Mouse (Mus musculus) embryonic facial prominence, embryonic 13.5 days (tissue): Measurements from ENCODE around the gene Spem1. TPM values are rescaled to one million over a fixed set of nuclear protein-coding genes. Genes with fewer than 3 reads are reported as not detected.
A peak's percentile ranks its signal among the peaks of the same experiment; 100 is the strongest.

Experiments used
- ATAC-seq: fragments of 200-750 bp; cut with Nextera tagmentation; 2 replicates; pipeline ENCODE4 v1.8.0; 2017; ENCODE audit warnings: low read depth; ENCODE audit not compliant: insufficient number of reproducible peaks, insufficient read depth, low FRiP score, low TSS enrichment
- H3K27ac ChIP-seq: fragments of 300-500 bp; sonication (generic); 2 replicates; pipeline ENCODE4 v1.5.1; 2015; ENCODE audit warnings: moderate library complexity, mild to moderate bottlenecking, inconsistent platforms
- H3K27me3 ChIP-seq: fragments of 300-500 bp; sonication (generic); 2 replicates; pipeline ENCODE4 v1.6.1; 2015; ENCODE audit warnings: mild to moderate bottlenecking, inconsistent platforms
- H3K36me3 ChIP-seq: fragments of 300-500 bp; sonication (generic); 2 replicates; pipeline ENCODE4 v1.6.1; 2015; ENCODE audit warnings: mild to moderate bottlenecking, inconsistent platforms
- H3K4me1 ChIP-seq: fragments of 300-500 bp; sonication (generic); 2 replicates; pipeline ENCODE4 v1.6.1; 2015; ENCODE audit warnings: inconsistent platforms
- H3K4me2 ChIP-seq: fragments of 300-500 bp; sonication (generic); 2 replicates; pipeline ENCODE4 v1.6.1; 2015; ENCODE audit warnings: moderate library complexity, mild to moderate bottlenecking, inconsistent platforms
- H3K4me3 ChIP-seq: fragments of 300-500 bp; sonication (generic); 2 replicates; pipeline ENCODE4 v1.5.1; 2015; ENCODE audit warnings: mild to moderate bottlenecking, inconsistent platforms
- H3K9ac ChIP-seq: fragments of 300-500 bp; sonication (generic); 2 replicates; pipeline ENCODE4 v1.6.1; 2015; ENCODE audit warnings: mild to moderate bottlenecking, inconsistent platforms
- H3K9me3 ChIP-seq: fragments of 300-500 bp; sonication (generic); 2 replicates; pipeline ENCODE4 v1.6.1; 2016; ENCODE audit warnings: inconsistent platforms
- WGBS: fragments of 180-500 bp; shearing (Covaris S2); methylation state at CpG from one replicate; pipeline ENCODE4 v1.1.7; 2015; ENCODE audit warnings: mixed read lengths; 5-methylcytosine and 5-hydroxymethylcytosine counted together
- polyA plus RNA-seq: library from polyadenylated mRNA; unstranded; fragments of >200 nt; fragmentation: Nextera tagmentation; extraction: Ambion mirVana; gene quantifications from 2 replicates; pipeline ENCODE4 v1.2.1, GENCODE M21; 2015

Spem1 gene
- polyA plus RNA-seq, 1 experiment from 2014 or later, result not detected

GRCm38 (mm10) chr11:69777504-69778257, 44.3 kb downstream of the Spem1 start:
- WGBS, result 67% methylated on average over 26 of the region's 26 CpGs
- 0 out of 2 replicates have a peak, but pooled peaks have one; percentile 33 for ATAC-seq
- peaks cover 42% of the 10 kb centered on the region for H3K36me3 ChIP-seq
- no peaks in the 10 kb centered on the region for H3K9me3 ChIP-seq
- H3K4me2 ChIP-seq, result 0 out of 2 replicates have a peak overlapping the region, but pooled peaks have one; percentile 9
- no peak overlapping the region for H3K27ac ChIP-seq
- peaks cover 23% of the 10 kb centered on the region; the same call in 1 of the 2 replicates for H3K27me3 ChIP-seq
- H3K4me1 ChIP-seq, result peaks cover 20% of the 10 kb centered on the region
- no peak overlapping the region for H3K9ac ChIP-seq
- no peak overlapping the region for H3K4me3 ChIP-seq

DNA sequence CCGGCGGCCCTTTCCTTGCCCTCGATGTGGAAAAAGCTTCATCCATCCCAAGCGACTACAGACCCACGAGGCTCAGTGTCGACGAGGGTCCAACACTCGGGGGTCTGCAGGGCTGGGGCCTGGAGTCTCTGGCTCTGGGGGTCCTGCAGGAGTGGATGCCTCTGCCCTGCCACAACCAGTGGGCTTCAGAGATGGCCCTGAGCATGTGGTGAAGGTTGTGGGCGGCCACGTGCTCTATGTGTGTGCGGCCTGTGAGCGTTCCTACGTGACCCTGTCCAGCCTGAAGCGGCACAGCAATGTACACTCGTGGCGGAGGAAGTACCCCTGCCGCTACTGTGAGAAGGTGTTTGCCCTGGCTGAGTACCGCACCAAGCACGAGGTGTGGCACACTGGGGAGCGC, 45.5 kb downstream of the Spem1 start:
- 85% methylated on average over 20 of the region's 20 CpGs for WGBS
- Histone ChIP-seq H3K27ac (no peak overlapping the region), H3K4me3 (no peak overlapping the region), H3K9me3 (no peaks in the 10 kb centered on the region), H3K36me3 (peaks cover 42% of the 10 kb centered on the region), H3K27me3 (peaks cover 16% of the 10 kb centered on the region; the same call in 1 of the 2 replicates), H3K4me2 (no peak overlapping the region), H3K9ac (0 out of 2 replicates have a peak overlapping the region, but pooled peaks have one; percentile 3), H3K4me1 (peaks cover 20% of the 10 kb centered on the region)
- ATAC-seq, result no peak

- Histone ChIP-seq H3K27ac (no peak overlapping the region), H3K4me2 (no peak overlapping the region), H3K27me3 (peaks cover 16% of the 10 kb centered on the region; the same call in 1 of the 2 replicates), H3K9me3 (no peaks in the 10 kb centered on the region), H3K36me3 (peaks cover 46% of the 10 kb centered on the region), H3K9ac (no peak overlapping the region), H3K4me3 (no peak overlapping the region), H3K4me1 (peaks cover 20% of the 10 kb centered on the region)
- no peak for ATAC-seq
- WGBS, result 76% methylated on average over 10 of the region's 10 CpGs
These were observed 46.3 kb downstream of the Spem1 start for GRCm38 (mm10) chr11:69775716-69776115.

DNA sequence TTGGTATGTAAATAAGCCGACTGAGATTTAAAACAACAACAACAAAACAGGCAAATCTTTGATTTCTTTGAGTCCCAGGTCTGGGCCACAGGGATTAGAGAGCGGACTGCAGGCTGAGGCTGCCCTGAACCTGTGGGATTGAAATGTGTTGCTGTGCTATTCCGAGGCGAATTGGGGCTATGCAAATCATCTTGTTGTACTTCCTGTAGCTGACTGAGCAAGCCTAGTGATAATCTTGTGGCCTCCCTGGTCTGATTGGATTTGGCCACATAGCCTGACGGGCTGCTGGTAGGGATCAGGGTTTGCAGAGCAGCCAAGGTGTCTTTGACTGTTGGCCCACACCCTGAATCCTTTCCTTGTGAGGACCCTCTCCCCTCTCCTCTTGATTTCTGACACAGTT, 47.0 kb downstream of the Spem1 start:
- ATAC-seq, result no peak
- Histone ChIP-seq H3K4me2 (no peak overlapping the region), H3K4me1 (peaks cover 20% of the 10 kb centered on the region), H3K36me3 (peaks cover 48% of the 10 kb centered on the region), H3K27me3 (peaks cover 16% of the 10 kb centered on the region; the same call in 1 of the 2 replicates), H3K27ac (no peak overlapping the region), H3K4me3 (no peak overlapping the region), H3K9me3 (no peaks in the 10 kb centered on the region), H3K9ac (no peak overlapping the region)
- 55% methylated on average over 5 of the region's 5 CpGs for WGBS

Other genes with a start within 250 kb of the Spem1 start
- gene Wrap53, start 241.9 kb downstream of the Spem1 start, polyA plus RNA-seq, result 26.9 TPM in 2 replicates
- gene Trp53, start 241.8 kb downstream of the Spem1 start, polyA plus RNA-seq, result 160 and 186 TPM in 2 replicates
- gene Atp1b2, start 216.2 kb downstream of the Spem1 start, polyA plus RNA-seq, result 7.9 and 8.3 TPM in 2 replicates
- 0.50 TPM in 1 of 2 replicates, not detected in the other for gene Shbg, start 204.3 kb downstream of the Spem1 start, polyA plus RNA-seq
- gene Sat2, start 200.2 kb downstream of the Spem1 start, polyA plus RNA-seq, result 23.8 and 28.2 TPM in 2 replicates
- 36.6 and 44.1 TPM in 2 replicates for gene Fxr2, start 189.2 kb downstream of the Spem1 start, polyA plus RNA-seq
- 0.41 and 0.63 TPM in 2 replicates for gene Sox15, start 166.9 kb downstream of the Spem1 start, polyA plus RNA-seq
- 54.3 and 74.9 TPM in 2 replicates for gene Mpdu1, start 159.5 kb downstream of the Spem1 start, polyA plus RNA-seq
- 11.4 and 11.9 TPM in 2 replicates for gene Cd68, start 156.0 kb downstream of the Spem1 start, polyA plus RNA-seq
- gene Eif4a1, start 149.8 kb downstream of the Spem1 start, polyA plus RNA-seq, result 514 and 625 TPM in 2 replicates
- 119 and 122 TPM in 2 replicates for gene Senp3, start 140.1 kb downstream of the Spem1 start, polyA plus RNA-seq
- gene Tnfsf13, start 136.4 kb downstream of the Spem1 start, polyA plus RNA-seq, result 0.21 and 0.39 TPM in 2 replicates
- gene Tnfsf12, start 126.3 kb downstream of the Spem1 start, polyA plus RNA-seq, result 5.7 and 6.4 TPM in 2 replicates
- gene Tnfsfm13, start 126.1 kb downstream of the Spem1 start, polyA plus RNA-seq, result 2.8 and 3.8 TPM in 2 replicates
- gene Polr2a, start 63.5 kb downstream of the Spem1 start, polyA plus RNA-seq, result 27.3 and 31.3 TPM in 2 replicates
- gene Slc35g3, start 60.2 kb downstream of the Spem1 start, polyA plus RNA-seq, result not detected in 2 replicates
- gene Zbtb4, start 56.3 kb downstream of the Spem1 start, polyA plus RNA-seq, result 3.5 and 4.8 TPM in 2 replicates
- 5.4 and 5.7 TPM in 2 replicates for gene Chrnb1, start 26.2 kb downstream of the Spem1 start, polyA plus RNA-seq
- 3.6 TPM in 2 replicates for gene Fgf11, start 20.3 kb downstream of the Spem1 start, polyA plus RNA-seq
- gene Tmem102, start 16.6 kb downstream of the Spem1 start, polyA plus RNA-seq, result 4.0 and 4.7 TPM in 2 replicates
- not detected in 2 replicates for gene Gm39566, start 6.9 kb downstream of the Spem1 start, polyA plus RNA-seq
- gene Spem2, start 3.7 kb downstream of the Spem1 start, polyA plus RNA-seq, result not detected in 2 replicates
- 14.1 and 15.2 TPM in 2 replicates for gene Nlgn2, start 15.6 kb upstream of the Spem1 start, polyA plus RNA-seq
- 358 and 423 TPM in 2 replicates for gene Tmem256, start 16.3 kb upstream of the Spem1 start, polyA plus RNA-seq
- gene Plscr3, start 24.2 kb upstream of the Spem1 start, polyA plus RNA-seq, result 145 and 154 TPM in 2 replicates
- 4.9 and 5.3 TPM in 2 replicates for gene Tnk1, start 36.5 kb upstream of the Spem1 start, polyA plus RNA-seq
- gene Tmem95, start 55.8 kb upstream of the Spem1 start, polyA plus RNA-seq, result not detected in 2 replicates
- 3.8 and 4.4 TPM in 2 replicates for gene Kctd11, start 59.2 kb upstream of the Spem1 start, polyA plus RNA-seq
- 0.74 and 1.6 TPM in 2 replicates for gene Acap1, start 73.4 kb upstream of the Spem1 start, polyA plus RNA-seq
- 14.8 and 15.6 TPM in 2 replicates for gene 2810408A11Rik, start 78.8 kb upstream of the Spem1 start, polyA plus RNA-seq
- gene Neurl4, start 78.9 kb upstream of the Spem1 start, polyA plus RNA-seq, result 12.3 and 12.6 TPM in 2 replicates
- gene Gps2, start 91.7 kb upstream of the Spem1 start, polyA plus RNA-seq, result 79.5 and 85.5 TPM in 2 replicates
- 1,558 and 1,689 TPM in 2 replicates for gene Eif5a, start 99.8 kb upstream of the Spem1 start, polyA plus RNA-seq
- 7.5 and 10.2 TPM in 2 replicates for gene Ybx2, start 113.6 kb upstream of the Spem1 start, polyA plus RNA-seq
- gene Slc2a4, start 126.0 kb upstream of the Spem1 start, polyA plus RNA-seq, result 33.3 and 33.5 TPM in 2 replicates
- 30.3 and 34.9 TPM in 2 replicates for gene Cldn7, start 142.6 kb upstream of the Spem1 start, polyA plus RNA-seq
- gene Ctdnep1, start 159.0 kb upstream of the Spem1 start, polyA plus RNA-seq, result 30.0 and 30.9 TPM in 2 replicates
- gene Elp5, start 160.3 kb upstream of the Spem1 start, polyA plus RNA-seq, result 125 and 127 TPM in 2 replicates
- gene Gabarap, start 169.0 kb upstream of the Spem1 start, polyA plus RNA-seq, result 511 and 542 TPM in 2 replicates
- 87.8 and 93.3 TPM in 2 replicates for gene Phf23, start 173.6 kb upstream of the Spem1 start, polyA plus RNA-seq
- 55.0 and 56.8 TPM in 2 replicates for gene Dvl2, start 178.4 kb upstream of the Spem1 start, polyA plus RNA-seq
- gene Acadvl, start 193.2 kb upstream of the Spem1 start, polyA plus RNA-seq, result 78.2 and 82.3 TPM in 2 replicates
- gene Dlg4, start 194.8 kb upstream of the Spem1 start, polyA plus RNA-seq, result 13.1 and 13.5 TPM in 2 replicates
- gene Asgr1, start 231.9 kb upstream of the Spem1 start, polyA plus RNA-seq, result 0.24 and 0.47 TPM in 2 replicates